In genomic region chr15:84682206-84682605, GRCm38 (mm10) we compare ENCODE assay signal across 10 mouse cellular contexts. TPM values are rescaled to one million over a fixed set of nuclear protein-coding genes. Genes with fewer than 3 reads are reported as not detected.
DNase-seq lines count a peak whose midpoint lies in the region; ATAC-seq lines count a peak whose summit lies in the region.
"Had no signal": no experiment of that assay in that cellular context is flagged by ENCODE, and none has a peak within 500 bp of the region (broad histone marks: within the 10 kb centered on the region; RNA-seq: fewer than 3 reads in every experiment).

No protein-coding gene starts in this region.

- H3K4me2 ChIP-seq in kidney, embryonic 14.5 days (replicated peaks; ENCODE audit: low read depth, low read length), result peak overlapping the region; percentile 78
- H3K4me2 ChIP-seq in hindbrain, embryonic 12.5 days (replicated peaks), result peak overlapping the region; percentile 98
- H3K4me2 ChIP-seq in liver, embryonic 16.5 days (ENCODE audit: low read depth, low read length), result peak overlapping the region; percentile 59

- WGBS in kidney, embryonic 14.5 days, result 52% methylated on average over 3 of the region's 3 CpGs
- 53% methylated on average over 3 of the region's 3 CpGs for WGBS in hindbrain, embryonic 12.5 days
- 45% methylated on average over 3 of the region's 3 CpGs for WGBS in liver, embryonic 16.5 days (ENCODE audit: insufficient replicate concordance)

- no peaks in the 10 kb centered on the region for H3K27me3 ChIP-seq in kidney, embryonic 14.5 days (ENCODE audit: control insufficient read depth, insufficient read depth, low read length)
- peaks cover 37% of the 10 kb centered on the region for H3K27me3 ChIP-seq in hindbrain, embryonic 12.5 days
- H3K27me3 ChIP-seq in liver, embryonic 16.5 days (ENCODE audit: control insufficient read depth, insufficient read depth, low read depth, low read length), result peaks cover 3% of the 10 kb centered on the region; the same call in 1 of the 2 replicates

- peak overlapping the region; percentile 82; the same call in 1 of the 2 replicates for H3K27ac ChIP-seq in kidney, embryonic 14.5 days (ENCODE audit: low read depth, low read length)
- peak overlapping the region; percentile 19; the same call in 1 of the 2 replicates for H3K27ac ChIP-seq in hindbrain, embryonic 12.5 days
- no peak overlapping the region for H3K27ac ChIP-seq in liver, embryonic 16.5 days (ENCODE audit: low read length)

- no peak for DNase-seq in kidney, adult 9 months
- peak; percentile 35 for DNase-seq in adipocyte (ENCODE audit: low spot score)
- DNase-seq in spleen, postnatal 36 days (ENCODE audit: low spot score in 2 of 2), result no peak
- no peak for DNase-seq in ovary, postnatal 36 days (ENCODE audit: low spot score)
- no peak for DNase-seq in kidney, postnatal 10 days
- DNase-seq: right cerebral cortex, postnatal 25 days had no signal

- ATAC-seq in kidney, embryonic 14.5 days (ENCODE audit: low FRiP score, low TSS enrichment), result no peak
- ATAC-seq in hindbrain, embryonic 12.5 days (ENCODE audit: low FRiP score), result no peak
- ATAC-seq in liver, embryonic 16.5 days (ENCODE audit: low read depth), result no peak
- ATAC-seq: forebrain, embryonic 14.5 days had no signal

- H3K4me3 ChIP-seq in kidney, embryonic 14.5 days (ENCODE audit: low read length), result peak overlapping the region; percentile 88
- H3K4me3 ChIP-seq in hindbrain, embryonic 12.5 days, result peak overlapping the region; percentile 56; the same call in 1 of the 2 replicates
- peak overlapping the region; percentile 65; the same call in 1 of the 2 replicates for H3K4me3 ChIP-seq in liver, embryonic 16.5 days (ENCODE audit: low read depth, low read length)

- H3K4me1 ChIP-seq in kidney, embryonic 14.5 days (ENCODE audit: control insufficient read depth, insufficient read depth, low read length), result peaks cover 41% of the 10 kb centered on the region
- H3K4me1 ChIP-seq in hindbrain, embryonic 12.5 days, result peaks cover 13% of the 10 kb centered on the region
- H3K4me1 ChIP-seq in liver, embryonic 16.5 days (ENCODE audit: control insufficient read depth, low read depth, low read length), result peaks cover 4% of the 10 kb centered on the region; the same call in 1 of the 2 replicates

- no peaks in the 10 kb centered on the region for H3K9me3 ChIP-seq in kidney, embryonic 14.5 days (ENCODE audit: control insufficient read depth, low read length)
- no peaks in the 10 kb centered on the region for H3K9me3 ChIP-seq in hindbrain, embryonic 12.5 days (replicated peaks)
- no peaks in the 10 kb centered on the region for H3K9me3 ChIP-seq in liver, embryonic 16.5 days (replicated peaks; ENCODE audit: control insufficient read depth, low read length)

- H3K36me3 ChIP-seq in kidney, embryonic 14.5 days (ENCODE audit: control insufficient read depth, insufficient read depth, low read length), result peaks cover 5% of the 10 kb centered on the region; the same call in 1 of the 2 replicates
- H3K36me3 ChIP-seq in hindbrain, embryonic 12.5 days, result no peaks in the 10 kb centered on the region
- H3K36me3 ChIP-seq in liver, embryonic 16.5 days (ENCODE audit: control insufficient read depth, insufficient read depth), result no peaks in the 10 kb centered on the region

- peak overlapping the region; percentile 82 for H3K9ac ChIP-seq in kidney, embryonic 14.5 days (ENCODE audit: low read depth, low read length)
- no peak overlapping the region for H3K9ac ChIP-seq in hindbrain, embryonic 12.5 days
- no peak overlapping the region for H3K9ac ChIP-seq in liver, embryonic 16.5 days (ENCODE audit: low read depth, low read length)

RNA-seq across cellular contexts. Expression of gene Prr5, which starts 12.8 kb away (rescaled TPM):
- polyA plus RNA-seq in kidney, embryonic 14.5 days (2014; fragmentation: Nextera tagmentation; extraction: Ambion mirVana), result 27.2 and 34.8 TPM in 2 replicates
- polyA plus RNA-seq in hindbrain, embryonic 12.5 days (2016; fragmentation: Nextera tagmentation; extraction: Ambion mirVana), result 17.9 and 19.4 TPM in 2 replicates
- 4.5 and 5.2 TPM in 2 replicates for polyA plus RNA-seq in liver, embryonic 16.5 days (2015; fragmentation: Nextera tagmentation; extraction: Ambion mirVana)

RNA-seq across cellular contexts. Expression of gene Arhgap8, which starts 37.6 kb away (rescaled TPM):
- polyA plus RNA-seq in kidney, embryonic 14.5 days (2014; fragmentation: Nextera tagmentation; extraction: Ambion mirVana), result 8.7 and 10.2 TPM in 2 replicates
- 2.5 and 2.9 TPM in 2 replicates for polyA plus RNA-seq in hindbrain, embryonic 12.5 days (2016; fragmentation: Nextera tagmentation; extraction: Ambion mirVana)
- 0.33 and 0.63 TPM in 2 replicates for polyA plus RNA-seq in liver, embryonic 16.5 days (2015; fragmentation: Nextera tagmentation; extraction: Ambion mirVana)
